Mouse (Mus musculus): ENCODE measurements around the gene Pi4ka. TPM values are rescaled to one million over a fixed set of nuclear protein-coding genes. Genes with fewer than 3 reads are reported as not detected.

The Pi4ka gene
- polyA plus RNA-seq, 1 experiment from 2014 or later = 44.1 TPM

DNA sequence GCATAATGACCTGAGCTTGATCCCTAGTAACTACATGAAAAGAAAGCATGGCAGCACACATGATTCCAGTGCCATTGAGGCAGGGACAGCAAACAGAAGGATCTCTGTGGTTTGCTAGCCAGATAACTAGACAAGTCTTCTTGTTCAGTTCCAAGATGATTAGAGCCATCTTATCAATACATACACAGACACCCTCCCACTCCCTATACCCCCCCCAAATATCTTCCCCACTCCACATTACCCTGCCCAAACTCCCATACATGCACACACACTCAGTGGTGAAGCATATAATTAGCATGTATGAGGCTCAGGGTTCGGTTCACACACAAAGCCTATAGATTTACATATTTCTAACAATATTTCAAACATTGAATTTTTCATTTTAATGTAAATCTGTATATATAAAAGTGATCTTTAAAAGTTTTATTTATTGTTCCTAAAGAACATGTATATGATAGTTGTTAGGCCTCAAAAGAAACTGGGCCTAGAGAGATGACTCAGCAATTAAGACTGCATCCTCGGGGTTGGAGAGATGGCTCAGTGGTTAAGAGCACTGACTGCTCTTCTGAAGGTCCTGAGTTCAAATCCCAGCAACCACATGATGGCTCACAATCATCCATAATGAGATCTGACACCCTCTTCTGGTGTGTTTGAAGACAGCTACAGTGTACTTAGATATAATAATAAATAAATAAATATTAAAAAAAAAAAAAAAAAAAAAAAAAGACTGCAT lies 22.4 kb downstream of the Pi4ka start:
- H3K9me3 ChIP-seq (replicated peaks) = no peaks in the 10 kb centered on the region
- no peaks in the 10 kb centered on the region for H3K27me3 ChIP-seq
- H3K27ac ChIP-seq = no peak overlapping the region
- no peak overlapping the region for H3K4me2 ChIP-seq
- ATAC-seq = no peak
- no peak overlapping the region for H3K4me3 ChIP-seq
- no peak overlapping the region for H3K9ac ChIP-seq
- WGBS = 91% methylated on average over 2 of the region's 2 CpGs
- H3K36me3 ChIP-seq (ENCODE audit: poor library complexity, severe bottlenecking) = peaks cover 50% of the 10 kb centered on the region
- no peaks in the 10 kb centered on the region for H3K4me1 ChIP-seq

DNA sequence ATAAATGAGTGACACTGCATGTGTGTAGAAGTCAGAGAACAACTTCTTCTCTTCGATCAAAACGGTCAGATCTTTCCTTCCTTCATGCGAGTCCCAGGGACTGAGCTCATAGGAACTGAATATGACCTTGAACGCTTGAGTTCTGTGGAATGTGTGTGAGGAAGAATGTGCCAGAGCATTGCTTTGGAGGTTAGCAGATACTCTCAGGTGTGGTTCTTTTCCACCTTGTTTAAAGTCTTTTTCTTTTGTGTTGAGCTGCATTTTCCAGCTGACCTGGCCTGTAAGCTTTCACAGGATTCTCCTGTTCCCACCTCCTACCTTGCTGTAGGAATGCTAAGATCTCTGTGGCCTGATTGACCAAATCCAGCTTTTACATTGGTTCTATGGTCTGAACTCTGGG lies 23.8 kb downstream of the Pi4ka start:
- Histone ChIP-seq H3K36me3 (ENCODE audit: poor library complexity, severe bottlenecking) (peaks cover 50% of the 10 kb centered on the region), H3K4me1 (no peaks in the 10 kb centered on the region), H3K9ac (no peak overlapping the region), H3K27ac (no peak overlapping the region), H3K4me2 (no peak overlapping the region), H3K27me3 (no peaks in the 10 kb centered on the region), H3K9me3 (replicated peaks) (no peaks in the 10 kb centered on the region), H3K4me3 (no peak overlapping the region)
- no peak for ATAC-seq
- 95% methylated on average over 4 of the region's 4 CpGs for WGBS

DNA sequence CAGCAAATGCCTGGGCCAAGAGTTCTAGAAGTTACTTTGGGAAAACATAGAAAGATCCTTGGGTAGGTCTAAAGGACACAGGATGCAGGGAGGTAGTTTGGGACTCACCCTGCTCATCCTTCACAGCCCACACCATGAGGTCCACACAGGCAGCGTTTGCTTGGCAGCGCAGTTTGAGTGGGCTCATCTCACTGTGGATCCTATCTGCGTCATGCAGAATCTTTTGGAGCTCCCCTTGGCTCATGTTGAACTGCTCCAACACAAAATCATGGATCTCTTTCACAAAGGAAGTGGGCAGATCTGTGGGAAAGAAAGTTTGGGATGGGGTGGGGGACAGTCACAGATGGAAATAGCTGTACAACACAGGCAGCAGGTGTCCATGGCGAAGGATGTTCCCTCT lies 47.3 kb downstream of the Pi4ka start:
- Histone ChIP-seq H3K4me1 (no peaks in the 10 kb centered on the region), H3K9ac (no peak overlapping the region), H3K27ac (no peak overlapping the region), H3K4me3 (no peak overlapping the region), H3K4me2 (no peak overlapping the region), H3K9me3 (replicated peaks) (no peaks in the 10 kb centered on the region), H3K27me3 (no peaks in the 10 kb centered on the region), H3K36me3 (ENCODE audit: poor library complexity, severe bottlenecking) (peaks cover 65% of the 10 kb centered on the region)
- ATAC-seq = no peak
- WGBS = 95% methylated on average over 4 of the region's 4 CpGs

DNA sequence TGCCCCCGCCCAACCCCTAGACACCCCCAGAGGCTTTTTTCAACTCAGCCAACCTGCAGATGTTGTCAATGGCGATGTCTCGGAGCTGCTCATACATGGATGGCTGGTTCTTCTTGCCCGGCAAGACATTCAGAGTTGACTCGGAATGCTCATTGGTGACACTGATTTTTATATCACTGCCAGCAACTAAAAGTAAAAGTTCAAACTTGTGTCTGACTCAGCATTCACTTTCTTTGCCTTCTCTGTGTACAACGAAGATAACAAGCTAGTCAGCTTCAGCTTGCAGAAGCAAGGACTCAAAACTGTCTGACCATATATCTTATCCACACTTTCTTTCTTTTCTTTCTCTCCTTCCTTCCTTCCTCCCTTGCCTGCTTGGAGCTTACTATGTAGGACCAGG lies 50.1 kb downstream of the Pi4ka start:
- Histone ChIP-seq H3K27ac (no peak overlapping the region), H3K9ac (no peak overlapping the region), H3K4me2 (no peak overlapping the region), H3K36me3 (ENCODE audit: poor library complexity, severe bottlenecking) (peaks cover 72% of the 10 kb centered on the region), H3K27me3 (no peaks in the 10 kb centered on the region), H3K9me3 (replicated peaks) (no peaks in the 10 kb centered on the region), H3K4me1 (no peaks in the 10 kb centered on the region), H3K4me3 (no peak overlapping the region)
- 91% methylated on average over 6 of the region's 6 CpGs for whole genome bisulfite sequencing
- no peak for ATAC-seq

DNA sequence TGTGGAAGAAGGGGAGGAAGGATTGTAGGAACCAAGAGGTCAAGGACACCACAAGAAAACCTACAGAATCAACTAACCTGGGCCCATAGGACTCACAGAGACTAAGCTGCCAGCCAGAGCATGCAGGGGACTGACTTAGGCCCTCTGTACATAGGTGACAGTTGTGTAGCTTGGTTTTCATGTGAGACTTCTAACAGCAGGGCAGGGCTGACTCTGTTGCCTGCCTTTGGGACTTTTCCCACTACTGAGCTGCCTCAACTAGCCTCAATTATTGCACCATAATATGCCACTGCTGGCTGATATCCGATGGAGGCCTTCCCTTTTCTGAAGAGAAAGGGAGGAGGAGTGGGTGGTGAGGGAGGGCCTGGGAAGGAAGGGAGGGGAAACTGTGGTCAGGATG lies 59.3 kb downstream of the Pi4ka start:
- WGBS = 71% methylated on average over 1 of the region's 1 CpGs
- Histone ChIP-seq H3K36me3 (ENCODE audit: poor library complexity, severe bottlenecking) (peaks cover 61% of the 10 kb centered on the region), H3K9ac (no peak overlapping the region), H3K4me2 (no peak overlapping the region), H3K4me3 (no peak overlapping the region), H3K27me3 (no peaks in the 10 kb centered on the region), H3K27ac (no peak overlapping the region), H3K4me1 (no peaks in the 10 kb centered on the region), H3K9me3 (replicated peaks) (no peaks in the 10 kb centered on the region)
- no peak for ATAC-seq

DNA sequence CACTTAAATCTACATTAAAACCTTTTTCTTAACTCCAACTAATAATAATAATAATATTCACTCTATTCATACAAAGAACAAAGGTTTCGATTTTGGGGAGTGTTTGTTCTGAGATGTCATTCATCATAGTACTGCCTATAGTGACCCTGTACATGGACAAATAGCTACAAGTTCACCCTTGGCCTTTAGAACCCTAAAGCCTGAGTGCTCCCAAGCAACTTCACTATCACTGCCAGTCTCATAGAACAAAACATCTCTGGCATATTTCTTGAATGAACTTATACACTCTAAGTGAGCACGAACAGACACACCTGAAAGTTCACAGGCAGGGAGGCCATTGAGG lies 60.3 kb downstream of the Pi4ka start:
- peaks cover 51% of the 10 kb centered on the region for H3K36me3 ChIP-seq (ENCODE audit: poor library complexity, severe bottlenecking)
- no peaks in the 10 kb centered on the region for H3K27me3 ChIP-seq
- no peak overlapping the region for H3K27ac ChIP-seq
- no peaks in the 10 kb centered on the region for H3K4me1 ChIP-seq
- H3K9ac ChIP-seq = no peak overlapping the region
- no peak overlapping the region for H3K4me2 ChIP-seq
- no peak overlapping the region for H3K4me3 ChIP-seq
- WGBS = 85% methylated on average over 2 of the region's 2 CpGs
- no peak for ATAC-seq
- H3K9me3 ChIP-seq (replicated peaks) = no peaks in the 10 kb centered on the region

DNA sequence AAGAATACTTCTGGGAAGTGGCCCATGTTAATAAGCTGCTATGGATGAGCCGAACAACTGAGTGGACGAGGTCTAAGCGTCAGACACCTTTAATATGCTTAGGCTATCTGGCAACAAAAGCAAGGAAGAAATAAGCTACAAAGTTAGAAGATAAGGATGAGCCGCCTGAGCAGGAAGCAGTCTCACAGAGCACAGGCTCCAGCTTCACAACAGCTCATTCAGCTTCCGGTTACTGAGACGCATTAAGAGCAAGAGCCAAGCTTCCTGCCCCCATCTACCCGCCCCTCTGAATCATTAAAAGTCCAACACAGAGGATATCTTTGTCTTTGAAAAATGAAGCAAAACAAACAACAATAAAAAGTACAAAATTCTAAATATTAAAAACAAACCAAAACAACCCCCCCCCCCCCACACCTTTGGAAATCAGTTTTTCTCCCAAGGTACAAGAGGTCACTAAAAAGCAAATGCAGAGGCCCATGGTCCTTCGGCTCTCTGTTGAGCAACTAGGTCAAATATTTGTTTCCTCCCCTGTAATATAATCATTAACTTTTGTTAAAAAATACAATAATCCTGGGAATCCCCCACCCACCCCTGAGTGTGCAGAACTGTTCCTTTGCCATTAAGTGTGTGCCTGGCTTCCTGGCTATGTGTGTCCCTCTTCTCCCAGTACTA lies 60.8 kb downstream of the Pi4ka start:
- Histone ChIP-seq H3K9me3 (replicated peaks) (no peaks in the 10 kb centered on the region), H3K4me3 (no peak overlapping the region), H3K4me1 (no peaks in the 10 kb centered on the region), H3K27me3 (no peaks in the 10 kb centered on the region), H3K36me3 (ENCODE audit: poor library complexity, severe bottlenecking) (peaks cover 46% of the 10 kb centered on the region), H3K4me2 (no peak overlapping the region), H3K9ac (no peak overlapping the region), H3K27ac (no peak overlapping the region)
- WGBS = 96% methylated on average over 8 of the region's 8 CpGs
- ATAC-seq = no peak

DNA sequence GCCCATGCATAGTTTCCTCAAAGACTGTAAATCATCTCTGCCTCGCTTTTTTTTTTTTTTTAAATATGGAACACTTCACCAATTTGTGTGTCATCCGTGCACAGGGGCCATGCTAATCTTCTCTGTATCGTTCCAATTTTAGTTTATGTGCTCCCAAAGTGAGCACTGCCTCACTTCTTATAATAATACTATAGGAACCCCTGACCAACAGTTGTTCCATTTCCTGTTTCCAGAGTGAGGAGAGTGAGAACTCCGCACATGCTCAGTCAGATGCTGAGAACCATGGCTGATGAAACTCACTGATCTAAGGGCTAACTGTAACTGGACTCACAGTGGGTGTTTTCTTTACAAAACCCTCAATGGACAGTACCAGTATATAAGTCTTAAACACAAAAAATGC lies 64.3 kb downstream of the Pi4ka start:
- H3K36me3 ChIP-seq (ENCODE audit: poor library complexity, severe bottlenecking) = peaks cover 35% of the 10 kb centered on the region
- no peaks in the 10 kb centered on the region for H3K4me1 ChIP-seq
- H3K9me3 ChIP-seq (replicated peaks) = no peaks in the 10 kb centered on the region
- ATAC-seq = no peak
- H3K4me3 ChIP-seq = no peak overlapping the region
- 94% methylated on average over 4 of the region's 4 CpGs for WGBS
- H3K9ac ChIP-seq = no peak overlapping the region
- H3K4me2 ChIP-seq = no peak overlapping the region
- no peak overlapping the region for H3K27ac ChIP-seq
- H3K27me3 ChIP-seq = no peaks in the 10 kb centered on the region

DNA sequence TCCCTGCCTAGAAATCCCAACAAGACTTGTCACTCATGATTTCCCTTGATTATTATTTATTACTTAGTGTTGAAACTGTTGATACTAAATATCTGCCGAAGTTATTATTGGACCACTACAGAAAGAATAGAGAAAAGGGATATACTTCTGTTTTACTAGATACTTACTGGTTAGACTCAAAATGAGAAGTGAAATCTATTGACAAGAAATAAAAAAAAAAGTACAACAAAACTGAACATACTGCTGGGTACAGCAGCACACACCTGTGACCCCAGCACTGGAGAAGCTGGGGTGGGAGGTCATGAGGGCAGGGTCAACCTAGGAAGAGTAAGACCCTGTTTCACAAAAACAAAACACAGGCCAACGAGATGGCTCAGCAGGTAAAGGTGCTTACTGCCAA lies 65.4 kb downstream of the Pi4ka start:
- H3K9ac ChIP-seq = no peak overlapping the region
- H3K27ac ChIP-seq = no peak overlapping the region
- 87% methylated on average over 2 of the region's 2 CpGs for WGBS
- no peak for ATAC-seq
- H3K27me3 ChIP-seq = no peaks in the 10 kb centered on the region
- H3K4me1 ChIP-seq = no peaks in the 10 kb centered on the region
- H3K36me3 ChIP-seq (ENCODE audit: poor library complexity, severe bottlenecking) = peaks cover 40% of the 10 kb centered on the region
- no peak overlapping the region for H3K4me2 ChIP-seq
- no peaks in the 10 kb centered on the region for H3K9me3 ChIP-seq (replicated peaks)
- H3K4me3 ChIP-seq = no peak overlapping the region

DNA sequence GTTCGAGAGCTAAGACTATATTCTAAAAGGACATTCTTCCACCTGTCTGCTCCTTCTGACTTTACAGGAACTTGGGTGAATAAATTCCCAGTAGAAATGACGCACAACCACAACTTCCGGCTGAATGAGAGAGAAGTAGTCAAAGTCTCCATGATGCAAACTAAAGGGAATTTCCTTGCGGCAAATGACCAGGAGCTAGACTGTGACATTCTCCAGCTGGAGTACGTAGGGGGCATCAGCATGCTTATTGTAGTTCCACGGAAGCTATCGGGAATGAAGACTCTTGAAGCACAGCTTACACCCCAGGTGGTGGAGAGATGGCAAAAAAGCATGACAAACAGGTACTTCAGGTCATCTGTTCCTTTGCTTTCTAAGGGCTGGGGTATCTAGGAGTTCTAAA lies 66.4 kb downstream of the Pi4ka start:
- WGBS = 92% methylated on average over 7 of the region's 7 CpGs
- Histone ChIP-seq H3K27me3 (no peaks in the 10 kb centered on the region), H3K9me3 (replicated peaks) (no peaks in the 10 kb centered on the region), H3K4me1 (no peaks in the 10 kb centered on the region), H3K4me2 (no peak overlapping the region), H3K36me3 (ENCODE audit: poor library complexity, severe bottlenecking) (peaks cover 35% of the 10 kb centered on the region), H3K4me3 (no peak overlapping the region), H3K9ac (no peak overlapping the region), H3K27ac (no peak overlapping the region)
- no peak for ATAC-seq

DNA sequence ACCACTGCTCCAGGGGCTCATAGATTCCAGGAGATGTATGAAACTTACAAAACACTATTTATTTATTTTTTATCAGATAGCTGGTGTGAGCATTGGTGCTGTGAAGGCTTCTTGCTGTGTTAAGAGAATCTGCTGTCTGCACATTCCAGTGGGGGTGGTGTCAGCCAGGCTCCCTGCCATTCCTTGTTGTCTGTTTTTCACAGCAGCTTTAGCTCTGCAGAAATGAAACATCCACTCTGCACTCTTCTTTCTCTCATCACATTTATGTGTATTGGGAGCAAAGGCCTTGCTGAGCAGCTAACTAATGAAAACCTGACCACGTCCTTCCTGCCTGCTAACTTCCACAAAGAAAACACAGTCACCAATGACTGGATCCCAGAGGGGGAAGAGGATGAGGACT lies 70.0 kb downstream of the Pi4ka start:
- Histone ChIP-seq H3K36me3 (ENCODE audit: poor library complexity, severe bottlenecking) (peaks cover 24% of the 10 kb centered on the region), H3K9me3 (replicated peaks) (no peaks in the 10 kb centered on the region), H3K27ac (no peak overlapping the region), H3K4me2 (no peak overlapping the region), H3K4me3 (no peak overlapping the region), H3K9ac (no peak overlapping the region), H3K4me1 (no peaks in the 10 kb centered on the region), H3K27me3 (no peaks in the 10 kb centered on the region)
- 81% methylated on average over 1 of the region's 1 CpGs for WGBS
- no peak for ATAC-seq

DNA sequence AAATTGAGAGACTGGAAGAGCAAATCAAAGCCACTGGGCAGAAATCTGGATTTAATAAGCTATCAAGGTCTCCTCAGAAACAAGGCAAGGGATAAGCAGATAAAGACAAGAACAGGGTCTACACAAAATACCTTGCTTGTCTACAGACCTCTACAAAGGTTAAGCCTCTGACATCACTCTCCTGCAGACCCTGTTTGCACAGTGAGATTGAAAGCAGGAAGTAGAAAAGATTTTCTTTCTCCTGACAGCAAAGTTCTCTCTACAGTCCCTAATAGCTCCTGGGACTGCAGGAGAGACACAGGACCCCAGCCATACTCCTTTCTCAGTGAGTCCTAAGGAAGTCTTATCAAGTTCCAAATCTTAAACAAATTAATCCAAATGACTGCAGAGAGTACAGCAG lies 71.5 kb downstream of the Pi4ka start:
- Histone ChIP-seq H3K9ac (no peak overlapping the region), H3K4me1 (no peaks in the 10 kb centered on the region), H3K4me3 (no peak overlapping the region), H3K9me3 (replicated peaks) (no peaks in the 10 kb centered on the region), H3K36me3 (ENCODE audit: poor library complexity, severe bottlenecking) (peaks cover 22% of the 10 kb centered on the region), H3K27ac (no peak overlapping the region), H3K4me2 (no peak overlapping the region), H3K27me3 (no peaks in the 10 kb centered on the region)
- no peak for ATAC-seq

DNA sequence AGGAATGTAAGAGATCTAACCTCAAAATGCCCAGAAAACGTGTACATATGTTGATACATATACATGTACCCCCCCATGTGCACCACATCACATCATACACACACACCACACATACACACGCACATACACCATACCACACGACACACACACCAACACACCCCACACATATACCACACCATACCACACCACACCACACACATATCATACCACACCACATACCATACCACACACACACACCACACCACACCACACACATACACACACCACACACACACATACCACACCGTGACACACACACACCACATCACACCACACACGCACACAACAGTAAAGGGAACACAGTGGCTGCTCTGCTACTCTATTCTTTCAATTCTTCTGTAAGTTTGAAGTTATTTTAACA lies 74.3 kb downstream of the Pi4ka start:
- Histone ChIP-seq H3K27me3 (no peaks in the 10 kb centered on the region), H3K36me3 (ENCODE audit: poor library complexity, severe bottlenecking) (peaks cover 12% of the 10 kb centered on the region), H3K9ac (no peak overlapping the region), H3K4me1 (no peaks in the 10 kb centered on the region), H3K9me3 (replicated peaks) (no peaks in the 10 kb centered on the region), H3K4me3 (no peak overlapping the region), H3K4me2 (no peak overlapping the region), H3K27ac (no peak overlapping the region)
- no peak for ATAC-seq
- 92% methylated on average over 5 of the region's 5 CpGs for WGBS

Data from forebrain, embryonic 13.5 days (tissue).